Mouse (Mus musculus) hindbrain, embryonic 14.5 days (tissue): Measurements from ENCODE around the gene Arpc5. TPM values are rescaled to one million over a fixed set of nuclear protein-coding genes. Genes with fewer than 3 reads are reported as not detected.
"Not testable (repeated sequence)": the region's sequence is repeated elsewhere in the genome, so short reads cannot be mapped to it uniquely, and the experiment has no call there.

Experiments
- ATAC-seq: fragments of 200-750 bp; cut with Nextera tagmentation; 2 replicates; pipeline ENCODE4 v1.8.0; 2017; ENCODE audit warnings: moderate number of reproducible peaks, mild to moderate bottlenecking, moderate TSS enrichment, moderate library complexity; ENCODE audit not compliant: low FRiP score
- DNase-seq: peaks from one replicate; pipeline ENCODE4 v3.0.0-alpha.2; 2015; ENCODE audit warnings: low spot score
- H3K27ac ChIP-seq: fragments of 300-500 bp; sonication (generic); 2 replicates; pipeline ENCODE4 v1.5.1; 2014; ENCODE audit warnings: mild to moderate bottlenecking, moderate library complexity
- H3K27me3 ChIP-seq: fragments of 300-500 bp; sonication (generic); 2 replicates; pipeline ENCODE4 v1.6.1; 2014; ENCODE audit warnings: mild to moderate bottlenecking, low read length, mixed read lengths; ENCODE audit not compliant: control insufficient read depth, insufficient read depth
- H3K36me3 ChIP-seq: fragments of 300-500 bp; sonication (generic); replicated peaks from 2 replicates; pipeline ENCODE4 v1.6.1; 2014; ENCODE audit not compliant: control insufficient read depth, insufficient read depth
- H3K4me1 ChIP-seq: fragments of 300-500 bp; sonication (generic); replicated peaks from 2 replicates; pipeline ENCODE4 v1.6.1; 2014; ENCODE audit warnings: antibody characterized with exemption, low read length, mixed read lengths; ENCODE audit not compliant: control insufficient read depth, insufficient read depth
- H3K4me2 ChIP-seq: fragments of 300-500 bp; sonication (generic); replicated peaks from 2 replicates; pipeline ENCODE4 v1.6.1; 2014; ENCODE audit warnings: mild to moderate bottlenecking, moderate library complexity
- H3K4me3 ChIP-seq: fragments of 300-500 bp; sonication (generic); replicated peaks from 2 replicates; pipeline ENCODE4 v1.5.1; 2014; ENCODE audit warnings: mild to moderate bottlenecking, low read length
- H3K9ac ChIP-seq: fragments of 300-500 bp; sonication (generic); 2 replicates; pipeline ENCODE4 v1.6.1; 2014
- H3K9me3 ChIP-seq: fragments of 300-500 bp; sonication (generic); 2 replicates; pipeline ENCODE4 v1.6.1; 2016; ENCODE audit warnings: low read length; ENCODE audit not compliant: control insufficient read depth
- WGBS: fragments of 180-500 bp; shearing (Covaris S2); extraction: QIAGEN DNeasy Blood & Tissue Kit; methylation state at CpG from one replicate; pipeline ENCODE4 v1.1.7; 2014; 5-methylcytosine and 5-hydroxymethylcytosine counted together
- polyA plus RNA-seq: library from polyadenylated mRNA; unstranded; fragments of >200 nt; fragmentation: Nextera tagmentation; extraction: Ambion mirVana; gene quantifications from 2 replicates; pipeline ENCODE4 v1.2.1, GENCODE M21; 2014

Gene Arpc5
- polyA plus RNA-seq, 1 experiment from 2014 or later: 336 TPM

DNA sequence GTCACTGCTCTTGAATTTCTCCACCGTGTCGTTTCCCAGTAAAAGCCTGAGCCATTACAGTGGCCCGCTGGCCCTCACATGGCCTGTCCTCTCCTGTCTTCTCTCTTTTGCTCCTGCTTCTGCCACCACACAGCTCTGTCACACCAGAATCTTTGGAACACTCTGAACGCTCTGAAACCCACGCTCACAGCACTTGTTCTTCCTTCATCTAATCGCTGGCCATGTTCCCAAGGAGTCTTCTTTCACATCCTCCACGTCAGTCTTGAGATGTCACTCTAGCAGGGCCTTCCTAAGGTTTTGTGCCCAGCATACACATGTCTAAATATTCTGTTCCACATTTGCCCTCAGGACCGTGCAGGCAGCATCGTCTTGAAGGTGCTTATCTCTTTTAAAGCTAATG is 4.7 kb downstream of the Arpc5 start:
- no peak overlapping the region for H3K4me2 ChIP-seq

DNA sequence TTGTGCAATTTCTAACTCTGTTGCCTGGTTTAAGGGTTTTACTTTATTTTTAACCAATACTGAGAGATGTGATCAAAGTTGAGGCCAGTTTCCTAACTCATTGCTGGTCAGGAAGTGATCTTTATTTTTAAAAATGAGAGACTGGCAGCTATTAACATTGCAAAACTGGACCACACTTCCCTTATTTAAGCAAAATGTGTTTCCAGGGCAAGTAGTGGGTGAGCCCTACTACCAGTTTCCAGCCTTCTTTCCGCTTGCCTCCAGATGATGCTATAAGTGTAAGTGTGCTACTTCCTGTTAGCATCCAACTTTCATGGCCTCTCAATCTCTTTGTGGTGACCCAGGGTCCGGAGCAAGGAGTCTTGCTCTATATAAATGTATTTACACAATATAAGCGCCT is 8.3 kb downstream of the Arpc5 start:
- peaks cover 70% of the 10 kb centered on the region for H3K36me3 ChIP-seq
- ATAC-seq, H3K9me3 ChIP-seq, H3K4me2 ChIP-seq, H3K4me1 ChIP-seq, DNase-seq, H3K27ac ChIP-seq, H3K9ac ChIP-seq, H3K4me3 ChIP-seq, H3K27me3 ChIP-seq: not testable (repeated sequence)
- whole genome bisulfite sequencing: 96% methylated on average over 3 of the region's 3 CpGs

More for the DNA sequence above, 4.7 kb downstream of the Arpc5 start:
- Histone ChIP-seq H3K4me1 (peaks cover 14% of the 10 kb centered on the region), H3K27me3 (no peaks in the 10 kb centered on the region), H3K9ac (no peak overlapping the region), H3K4me3 (no peak overlapping the region), H3K27ac (no peak overlapping the region), H3K9me3 (no peaks in the 10 kb centered on the region), H3K36me3 (peaks cover 70% of the 10 kb centered on the region)
- no peak for ATAC-seq
- no peak for DNase-seq
- WGBS: 93% methylated on average over 9 of the region's 9 CpGs

DNA sequence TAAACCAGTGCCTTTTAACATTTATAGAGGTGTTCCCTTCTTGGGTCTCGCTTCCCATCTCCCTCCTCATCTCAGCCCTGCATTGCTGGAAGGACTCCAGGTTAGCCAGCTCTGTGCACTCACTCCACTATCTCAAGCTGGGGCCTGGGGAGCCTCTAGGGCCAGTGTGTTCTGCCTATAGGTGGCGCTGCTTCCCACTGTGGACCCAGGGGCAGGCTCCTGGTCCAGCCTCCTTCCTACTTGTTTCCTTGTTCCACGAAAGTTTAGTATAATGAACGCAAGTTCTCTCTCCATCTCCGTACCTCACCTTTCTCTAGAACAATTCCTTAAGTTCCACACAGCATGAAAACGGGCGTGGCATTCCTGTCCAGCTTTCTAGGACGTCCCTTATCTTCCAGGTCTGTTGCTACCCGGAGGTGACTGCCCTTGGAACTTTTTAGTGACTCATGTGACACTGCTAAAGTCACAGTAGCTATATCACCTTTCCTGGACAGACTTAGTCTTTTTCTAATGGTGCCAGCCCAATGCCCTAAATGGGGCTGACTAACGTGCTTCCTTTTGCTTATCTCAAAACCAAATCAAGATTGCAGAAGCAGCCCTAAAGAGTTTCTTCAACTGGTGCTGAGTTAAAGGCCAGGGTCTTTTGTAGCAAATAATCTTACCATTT is 12.9 kb downstream of the Arpc5 start:
- Histone ChIP-seq H3K4me3 (no peak overlapping the region), H3K27me3 (no peaks in the 10 kb centered on the region), H3K27ac (no peak overlapping the region), H3K36me3 (peaks cover 25% of the 10 kb centered on the region), H3K9ac (no peak overlapping the region), H3K4me2 (no peak overlapping the region), H3K9me3 (no peaks in the 10 kb centered on the region), H3K4me1 (no peaks in the 10 kb centered on the region)
- ATAC-seq (no peak), DNase-seq (peak; percentile 49)
- WGBS: 44% methylated on average over 10 of the region's 10 CpGs

DNA sequence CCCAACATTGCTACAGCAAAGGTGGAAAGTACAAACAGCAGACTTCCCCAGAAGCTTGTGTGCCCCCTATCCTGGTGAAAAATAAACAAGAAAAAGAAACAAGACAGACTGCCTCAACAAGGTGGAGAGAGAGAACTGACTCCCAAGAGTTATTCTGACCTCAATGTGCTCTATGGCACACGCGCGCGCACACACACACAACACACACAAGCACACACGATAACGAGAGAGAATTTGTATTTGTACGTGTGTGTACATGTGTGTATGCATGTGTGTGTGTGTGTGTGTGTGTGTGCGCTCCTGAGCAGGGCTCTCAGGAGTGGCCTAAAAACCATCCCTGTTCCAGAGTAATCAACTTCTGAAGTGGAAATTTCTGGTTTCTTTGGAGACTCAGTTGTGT is 18.3 kb downstream of the Arpc5 start:
- Histone ChIP-seq H3K4me1 (no peaks in the 10 kb centered on the region), H3K9ac (no peak overlapping the region), H3K4me2 (no peak overlapping the region), H3K4me3 (no peak overlapping the region), H3K27me3 (no peaks in the 10 kb centered on the region), H3K9me3 (no peaks in the 10 kb centered on the region), H3K27ac (no peak overlapping the region), H3K36me3 (no peaks in the 10 kb centered on the region)
- WGBS: 96% methylated on average over 8 of the region's 8 CpGs
- ATAC-seq (no peak), DNase-seq (no peak)

DNA sequence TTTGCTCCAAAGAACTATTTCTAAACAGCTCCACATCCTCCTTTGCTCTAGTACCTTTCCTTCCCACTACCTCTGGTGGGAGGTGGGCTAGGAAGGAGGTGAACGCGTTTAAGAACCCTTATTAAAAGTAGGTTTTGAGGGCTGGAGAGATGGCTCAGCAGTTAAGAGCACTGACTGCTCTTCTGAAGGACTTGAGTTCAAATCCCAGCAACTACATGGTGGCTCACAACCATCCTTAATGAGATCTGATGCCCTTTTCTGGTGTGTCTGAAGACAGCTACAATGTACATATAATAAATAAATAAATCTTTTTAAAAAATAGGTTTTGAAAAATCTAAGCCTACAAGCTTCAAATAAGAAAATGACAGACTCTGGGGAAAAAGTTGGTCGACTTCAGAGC is 19.1 kb downstream of the Arpc5 start:
- not testable (repeated sequence) for ATAC-seq, H3K4me1 ChIP-seq
- 82% methylated on average over 3 of the region's 3 CpGs for WGBS

DNA sequence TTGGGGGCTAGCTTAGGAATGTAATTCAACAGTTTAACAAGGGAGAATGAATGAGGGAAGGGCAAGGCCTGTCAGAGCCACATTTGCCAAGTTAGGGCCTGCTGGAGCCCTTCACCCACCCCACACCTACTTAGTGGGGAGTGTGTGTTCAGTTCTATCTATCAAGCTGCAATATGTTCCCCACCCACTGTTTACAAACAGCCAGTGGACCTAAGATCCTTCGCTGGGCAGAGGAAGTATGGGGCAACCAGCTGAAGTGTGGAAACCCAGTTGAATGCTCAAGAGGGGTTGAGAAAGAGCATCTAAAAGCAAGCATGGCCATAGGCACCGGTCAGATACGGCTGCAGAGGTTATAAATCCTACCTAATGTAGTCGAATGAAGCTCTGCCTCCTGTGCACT is 20.6 kb downstream of the Arpc5 start:
- H3K4me3 ChIP-seq: no peak overlapping the region
- H3K9me3 ChIP-seq: no peaks in the 10 kb centered on the region
- 0 out of 2 replicates have a peak, but pooled peaks cover 3% of the 10 kb centered on the region for H3K4me1 ChIP-seq
- no peak overlapping the region for H3K27ac ChIP-seq
- H3K9ac ChIP-seq: no peak overlapping the region
- DNase-seq (no peak), ATAC-seq (no peak)
- H3K4me2 ChIP-seq: no peak overlapping the region
- no peaks in the 10 kb centered on the region for H3K36me3 ChIP-seq
- whole genome bisulfite sequencing: 90% methylated on average over 4 of the region's 4 CpGs
- no peaks in the 10 kb centered on the region for H3K27me3 ChIP-seq

More for the DNA sequence above, 19.1 kb downstream of the Arpc5 start:
- not testable (repeated sequence) for H3K27ac ChIP-seq, H3K9ac ChIP-seq, H3K27me3 ChIP-seq, H3K9me3 ChIP-seq, H3K36me3 ChIP-seq, DNase-seq, H3K4me2 ChIP-seq, H3K4me3 ChIP-seq

DNA sequence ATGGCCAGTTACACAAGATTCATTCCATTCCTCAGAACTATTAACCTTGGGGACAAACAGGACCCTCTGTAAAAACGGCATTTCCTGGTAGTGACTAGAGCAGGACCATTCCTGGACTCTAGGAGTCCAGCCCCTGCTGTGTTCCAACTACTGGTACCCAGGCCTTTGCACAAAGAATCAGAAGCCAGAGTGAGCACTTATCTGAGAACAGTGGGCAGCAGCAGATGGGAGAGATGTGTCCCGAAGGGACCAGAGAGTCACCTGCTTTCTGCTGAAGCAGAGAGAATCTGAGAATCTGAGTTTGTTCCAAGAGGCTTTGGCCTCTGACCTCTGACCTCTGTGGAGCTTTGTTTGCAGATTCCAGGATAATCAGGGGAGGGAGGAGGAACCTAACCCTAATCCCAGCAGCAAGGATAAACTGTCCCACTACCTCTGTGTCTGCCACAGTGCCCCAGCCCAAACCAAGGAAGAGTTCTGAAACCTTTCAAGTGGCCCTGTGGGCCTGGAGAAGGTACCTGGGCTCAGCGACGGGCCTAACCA is 21.8 kb downstream of the Arpc5 start:
- Histone ChIP-seq H3K4me2 (no peak overlapping the region), H3K9me3 (no peaks in the 10 kb centered on the region), H3K9ac (no peak overlapping the region), H3K27ac (no peak overlapping the region), H3K36me3 (no peaks in the 10 kb centered on the region), H3K27me3 (no peaks in the 10 kb centered on the region), H3K4me1 (0 out of 2 replicates have a peak, but pooled peaks cover 3% of the 10 kb centered on the region), H3K4me3 (no peak overlapping the region)
- ATAC-seq (no peak), DNase-seq (no peak)
- 33% methylated on average over 4 of the region's 4 CpGs for WGBS

DNA sequence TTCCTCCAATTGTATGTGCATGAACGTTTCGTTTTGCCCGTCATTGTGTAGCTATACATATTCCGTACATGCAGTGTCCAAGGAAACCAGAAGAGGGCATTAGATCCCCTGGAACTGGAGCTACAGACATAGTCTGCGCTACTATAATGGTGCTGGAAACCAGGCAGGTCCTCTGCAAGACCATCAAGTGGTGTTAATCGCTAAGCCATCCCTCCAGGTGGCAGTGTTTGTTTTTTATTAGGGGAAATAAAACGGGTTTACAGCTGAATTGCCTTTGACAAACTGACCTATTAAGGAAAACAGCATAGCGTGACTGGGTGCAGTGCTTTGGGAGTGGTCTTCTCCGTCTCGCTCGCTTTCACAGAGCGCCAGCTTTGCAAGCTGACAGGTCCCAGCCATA is 23.9 kb downstream of the Arpc5 start:
- Histone ChIP-seq H3K4me2 (no peak overlapping the region), H3K4me1 (0 out of 2 replicates have a peak, but pooled peaks cover 3% of the 10 kb centered on the region), H3K27ac (no peak overlapping the region), H3K27me3 (no peaks in the 10 kb centered on the region), H3K9ac (no peak overlapping the region), H3K4me3 (no peak overlapping the region), H3K9me3 (no peaks in the 10 kb centered on the region), H3K36me3 (no peaks in the 10 kb centered on the region)
- 30% methylated on average over 12 of the region's 12 CpGs for WGBS
- DNase-seq: peak; percentile 51
- no peak for ATAC-seq

DNA sequence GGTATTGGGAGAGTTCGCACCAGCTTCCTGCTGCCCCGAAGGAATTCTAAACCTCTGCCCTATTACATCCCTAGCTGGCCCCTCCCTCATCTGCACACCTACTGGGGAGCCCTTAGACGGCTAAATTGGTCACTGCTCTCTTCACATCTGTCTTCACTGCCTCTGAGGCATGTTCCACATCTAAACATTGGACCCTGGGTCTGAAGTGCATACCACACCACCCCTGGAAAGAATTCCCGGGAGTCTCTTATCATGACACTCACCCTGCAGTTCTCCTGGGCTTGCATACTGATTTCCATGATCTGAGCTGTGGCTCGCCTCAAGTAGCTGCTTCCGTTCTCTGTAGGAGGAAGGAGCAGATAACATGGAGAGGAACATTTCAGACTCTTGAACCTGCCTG is 24.5 kb downstream of the Arpc5 start:
- ATAC-seq: no peak
- no peaks in the 10 kb centered on the region for H3K27me3 ChIP-seq

More for the DNA sequence above, 24.5 kb downstream of the Arpc5 start:
- no peaks in the 10 kb centered on the region for H3K36me3 ChIP-seq
- H3K27ac ChIP-seq: no peak overlapping the region
- no peak for DNase-seq
- H3K4me2 ChIP-seq: no peak overlapping the region
- 33% methylated on average over 6 of the region's 6 CpGs for WGBS
- H3K4me3 ChIP-seq: no peak overlapping the region
- no peaks in the 10 kb centered on the region for H3K9me3 ChIP-seq
- H3K9ac ChIP-seq: no peak overlapping the region
- 0 out of 2 replicates have a peak, but pooled peaks cover 3% of the 10 kb centered on the region for H3K4me1 ChIP-seq
